Mouse (Mus musculus) stomach, postnatal 0 days (tissue): ENCODE data around the gene 1110017D15Rik. TPM values are rescaled to one million over a fixed set of nuclear protein-coding genes. Genes with fewer than 3 reads are reported as not detected.

ENCODE experiments used
- ATAC-seq: fragments of 200-750 bp; cut with Nextera tagmentation; 2 replicates; pipeline ENCODE4 v1.8.0; 2017; ENCODE audit not compliant: low FRiP score, low TSS enrichment
- DNase-seq: peaks from one replicate; pipeline ENCODE4 v3.0.0-alpha.2; 2016; ENCODE audit warnings: low spot score
- H3K27ac ChIP-seq: fragments of 300-500 bp; sonication (generic); replicated peaks from 2 replicates; pipeline ENCODE4 v1.5.1; 2014; ENCODE audit warnings: mild to moderate bottlenecking, control low read depth
- H3K27me3 ChIP-seq: fragments of 300-500 bp; sonication (generic); 2 replicates; pipeline ENCODE4 v1.6.1; 2014; ENCODE audit warnings: low read length; ENCODE audit not compliant: control insufficient read depth, insufficient read depth
- H3K36me3 ChIP-seq: fragments of 300-500 bp; sonication (generic); 2 replicates; pipeline ENCODE4 v1.6.1; 2014; ENCODE audit warnings: low read length, mixed read lengths; ENCODE audit not compliant: control insufficient read depth, insufficient read depth
- H3K4me1 ChIP-seq: fragments of 300-500 bp; sonication (generic); replicated peaks from 2 replicates; pipeline ENCODE4 v1.6.1; 2014; ENCODE audit warnings: antibody characterized with exemption; ENCODE audit not compliant: control insufficient read depth, insufficient read depth
- H3K4me2 ChIP-seq: fragments of 300-500 bp; sonication (generic); replicated peaks from 2 replicates; pipeline ENCODE4 v1.6.1; 2014; ENCODE audit warnings: low read depth, mild to moderate bottlenecking, control low read depth, moderate library complexity
- H3K4me3 ChIP-seq: fragments of 300-500 bp; sonication (generic); 2 replicates; pipeline ENCODE4 v1.5.1; 2014; ENCODE audit warnings: low read depth, low read length, control low read depth
- H3K9ac ChIP-seq: fragments of 300-500 bp; sonication (generic); 2 replicates; pipeline ENCODE4 v1.6.1; 2014; ENCODE audit warnings: mild to moderate bottlenecking, low read length, control low read depth, mixed read lengths
- H3K9me3 ChIP-seq: fragments of 300-500 bp; sonication (generic); 2 replicates; pipeline ENCODE4 v1.6.1; 2016; ENCODE audit warnings: low read length; ENCODE audit not compliant: control insufficient read depth
- CTCF ChIP-seq: IDR thresholded peaks from 2 replicates; pipeline ENCODE4 v1.5.1; 2016; ENCODE audit warnings: antibody characterized with exemption, low read depth, mild to moderate bottlenecking, moderate library complexity
- EP300 ChIP-seq: optimal IDR thresholded peaks from 2 replicates; pipeline ENCODE3; 2016; ENCODE audit warnings: antibody characterized with exemption
- WGBS: fragments of 180-500 bp; shearing (Covaris S2); extraction: QIAGEN DNeasy Blood & Tissue Kit; methylation state at CpG from one replicate; pipeline ENCODE4 v1.1.7; 2014; 5-methylcytosine and 5-hydroxymethylcytosine counted together
- polyA plus RNA-seq: library from polyadenylated mRNA; unstranded; fragments of >200 nt; fragmentation: Nextera tagmentation; extraction: Ambion mirVana; gene quantifications from 2 replicates; pipeline ENCODE4 v1.2.1, GENCODE M21; 2015

Gene 1110017D15Rik
- polyA plus RNA-seq, 1 experiment from 2014 or later = 0.53 TPM

- no peak for DNase-seq
- no peak overlapping the region for H3K4me2 ChIP-seq
- 0 out of 2 replicates have a peak, but pooled peaks cover 2% of the 10 kb centered on the region for H3K4me1 ChIP-seq
- no peaks in the 10 kb centered on the region for H3K27me3 ChIP-seq
- 97% methylated on average over 1 of the region's 1 CpGs for WGBS
- H3K27ac ChIP-seq = no peak overlapping the region
- ATAC-seq = no peak
- H3K36me3 ChIP-seq = no peaks in the 10 kb centered on the region
- H3K9ac ChIP-seq = no peak overlapping the region
- no peak for TF ChIP-seq EP300
- no peak for TF ChIP-seq CTCF
- no peaks in the 10 kb centered on the region for H3K9me3 ChIP-seq
- H3K4me3 ChIP-seq = no peak overlapping the region
Observed at GRCm38 (mm10) chr4:41460690-41461089, 56.4 kb downstream of the 1110017D15Rik start.

Other genes starting within 250 kb of the 1110017D15Rik start
- 17.9 and 19.5 TPM in 2 replicates for gene Ubap2, start 242.2 kb downstream of the 1110017D15Rik start, polyA plus RNA-seq
- gene Dcaf12, start 202.4 kb downstream of the 1110017D15Rik start, polyA plus RNA-seq = 32.3 and 32.4 TPM in 2 replicates
- 42.0 and 47.7 TPM in 2 replicates for gene Ubap1, start 168.3 kb downstream of the 1110017D15Rik start, polyA plus RNA-seq
- gene Kif24, start 52.4 kb downstream of the 1110017D15Rik start, polyA plus RNA-seq = 1.4 and 1.5 TPM in 2 replicates
- gene Nudt2, start 52.2 kb downstream of the 1110017D15Rik start, polyA plus RNA-seq = 38.6 and 38.8 TPM in 2 replicates
- 3.9 and 4.5 TPM in 2 replicates for gene AI464131, start 14.3 kb downstream of the 1110017D15Rik start, polyA plus RNA-seq
- gene Fam219a, start 52.2 kb upstream of the 1110017D15Rik start, polyA plus RNA-seq = 1.4 and 2.4 TPM in 2 replicates
- gene Dnaic1, start 52.4 kb upstream of the 1110017D15Rik start, polyA plus RNA-seq = 6.0 and 6.5 TPM in 2 replicates
- 50.5 and 55.4 TPM in 2 replicates for gene Enho, start 123.0 kb upstream of the 1110017D15Rik start, polyA plus RNA-seq
- 4.3 and 5.9 TPM in 2 replicates for gene Cntfr, start 179.8 kb upstream of the 1110017D15Rik start, polyA plus RNA-seq
- gene Il11ra1, start 182.7 kb upstream of the 1110017D15Rik start, polyA plus RNA-seq = 73.7 and 80.0 TPM in 2 replicates
- gene Rpp25l, start 196.2 kb upstream of the 1110017D15Rik start, polyA plus RNA-seq = 38.0 and 40.2 TPM in 2 replicates
- gene Dctn3, start 205.8 kb upstream of the 1110017D15Rik start, polyA plus RNA-seq = 129 TPM in 2 replicates
- 0.05 and 0.07 TPM in 2 replicates for gene Arid3c, start 213.8 kb upstream of the 1110017D15Rik start, polyA plus RNA-seq
- gene Galt, start 237.9 kb upstream of the 1110017D15Rik start, polyA plus RNA-seq = 27.4 and 31.3 TPM in 2 replicates
- 41.6 and 43.9 TPM in 2 replicates for gene Sigmar1, start 238.8 kb upstream of the 1110017D15Rik start, polyA plus RNA-seq